Mouse (Mus musculus): ENCODE measurements around the gene Coch.
"Not testable (repeated sequence)": the region's sequence is repeated elsewhere in the genome, so short reads cannot be mapped to it uniquely, and the experiment has no call there.

Coch gene

GRCm38 (mm10) chr12:51593229-51594029, at the start of gene Coch:
Gene Coch, plus strand, starts transcription at chr12:51593341.
- no peak for DNase-seq (ENCODE audit: low read depth, low spot score)

- no peak for DNase-seq (ENCODE audit: low read depth, low spot score)
Observed at GRCm38 (mm10) chr12:51543402-51543960, 49.7 kb upstream of the Coch start.

DNA sequence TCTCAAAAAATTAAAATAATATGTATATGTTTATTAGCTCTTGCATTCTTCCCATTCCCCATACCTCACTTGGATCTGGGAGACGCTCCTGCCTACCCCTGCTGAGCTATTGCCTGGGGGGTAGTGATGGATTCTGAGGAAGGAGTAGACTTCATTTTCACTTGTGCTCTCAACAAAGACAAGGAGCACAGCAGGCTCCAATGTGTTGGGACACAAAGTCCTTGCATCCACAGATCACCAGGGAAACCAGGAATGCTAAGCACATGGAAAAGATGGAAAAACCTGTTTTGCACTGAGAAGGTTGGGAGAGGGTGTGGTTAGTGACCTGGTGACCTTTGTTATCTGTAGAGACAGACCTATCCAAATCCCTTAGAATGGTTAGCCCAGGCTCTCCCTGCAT, 38.1 kb upstream of the Coch start:
- DNase-seq (ENCODE audit: low read depth, low spot score) = no peak

DNA sequence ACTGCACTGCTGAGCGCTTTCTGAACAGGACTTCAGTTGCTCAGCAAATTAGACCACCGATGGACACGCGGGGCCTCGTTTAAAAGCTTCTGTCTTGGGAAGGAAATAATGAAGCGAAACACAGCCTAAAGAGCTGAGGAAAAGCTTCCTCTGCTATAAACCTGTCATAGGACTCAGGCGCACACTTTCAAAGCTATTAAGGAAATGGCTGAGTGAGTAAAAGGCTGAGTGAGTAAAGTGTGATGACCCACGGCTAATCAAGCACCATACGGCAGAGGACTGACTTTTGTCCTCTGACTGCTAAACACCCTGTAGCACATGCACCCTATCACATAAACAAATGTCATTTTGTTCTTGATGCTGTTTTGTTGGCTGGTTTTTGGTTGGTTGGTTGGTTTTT, 31.7 kb upstream of the Coch start:
- DNase-seq (ENCODE audit: low read depth, low spot score) = no peak

DNA sequence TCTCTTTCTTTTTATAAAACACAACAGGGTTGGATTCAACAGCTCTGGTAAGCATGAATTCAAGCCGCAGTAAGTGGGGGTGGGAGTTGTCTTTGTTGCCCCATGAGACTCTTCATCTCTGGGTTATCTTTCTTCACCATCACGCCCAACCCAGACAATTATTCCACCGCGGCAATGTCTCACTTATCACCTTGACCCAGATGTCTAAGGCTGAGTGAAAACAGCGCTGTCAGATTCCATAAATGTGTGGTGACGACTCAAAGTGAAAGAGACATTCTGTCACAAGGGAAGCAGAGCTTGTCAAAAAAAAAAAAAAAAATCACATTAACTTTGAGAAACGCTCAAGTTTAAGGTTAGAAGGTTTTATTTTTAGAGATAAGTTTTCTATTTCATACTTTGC, 25.9 kb upstream of the Coch start:
- no peak for DNase-seq (ENCODE audit: low read depth, low spot score)

DNA sequence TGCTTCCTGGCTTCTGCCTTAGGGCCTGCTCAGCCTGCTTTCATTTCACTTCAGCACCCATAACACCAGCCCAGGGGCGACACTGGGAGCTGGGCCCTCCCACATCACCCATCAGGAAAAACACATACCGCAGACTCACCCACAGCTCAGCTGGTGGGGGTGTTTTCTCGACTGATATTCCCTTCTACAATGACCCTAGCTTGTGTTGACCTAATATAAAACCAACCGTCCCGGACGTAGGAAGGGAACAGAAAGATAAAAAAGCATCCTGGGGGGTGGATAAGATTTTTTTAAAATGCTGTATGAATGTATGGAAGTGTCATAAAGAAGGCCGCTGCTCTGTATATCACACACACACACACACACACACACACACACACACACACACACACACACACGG, 23.7 kb upstream of the Coch start:
- no peak for DNase-seq (ENCODE audit: low read depth, low spot score)

DNA sequence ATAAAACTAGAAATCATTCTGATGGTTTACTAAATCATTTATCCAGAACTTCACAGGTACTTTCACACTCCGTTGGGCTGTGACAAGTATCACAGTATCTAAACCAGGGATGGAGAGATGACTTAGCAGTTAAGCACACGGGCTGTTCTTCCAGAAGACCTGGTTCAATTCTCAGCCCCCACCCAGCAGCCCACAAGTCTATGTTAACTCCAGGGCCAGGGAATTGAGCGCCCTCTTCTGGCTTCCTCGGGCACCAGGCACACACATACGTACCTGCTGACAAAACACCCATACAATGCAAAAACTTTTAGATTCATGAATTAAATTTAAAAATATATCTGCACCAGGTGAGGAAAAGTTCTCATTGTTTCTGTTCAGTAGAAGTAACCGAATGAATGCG, 23.2 kb upstream of the Coch start:
- DNase-seq (ENCODE audit: low read depth, low spot score) = no peak

DNA sequence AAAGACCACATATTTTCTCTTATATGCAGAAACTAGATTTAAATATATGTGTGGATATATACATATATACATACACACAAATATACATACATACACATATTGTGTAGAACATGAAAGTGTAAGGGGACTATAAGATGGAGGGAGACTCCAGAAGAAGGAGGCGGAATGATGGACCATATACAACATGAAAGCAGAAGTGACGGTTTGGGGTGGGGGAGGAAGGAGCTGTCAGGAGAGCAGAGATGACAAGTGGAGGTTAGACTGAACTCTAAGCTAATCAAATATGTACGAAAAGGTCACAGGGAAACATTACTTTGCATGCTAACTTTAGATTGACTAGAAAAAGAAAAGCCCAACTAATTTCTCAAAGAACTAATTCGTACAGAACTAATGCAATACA, 20.5 kb upstream of the Coch start:
- no peak for DNase-seq (ENCODE audit: low read depth, low spot score)

- not testable (repeated sequence) for DNase-seq (ENCODE audit: low read depth, low spot score)
Observed at GRCm38 (mm10) chr12:51577816-51578215, 15.3 kb upstream of the Coch start.

- DNase-seq (ENCODE audit: low read depth, low spot score) = no peak
Observed at GRCm38 (mm10) chr12:51589263-51589662, 3.9 kb upstream of the Coch start.

- DNase-seq (ENCODE audit: low read depth, low spot score) = no peak
Observed at GRCm38 (mm10) chr12:51591921-51592320, 1.2 kb upstream of the Coch start.

- DNase-seq (ENCODE audit: low read depth, low spot score) = no peak
Observed at GRCm38 (mm10) chr12:51592888-51593228, 283 bp upstream of the Coch start.

DNA sequence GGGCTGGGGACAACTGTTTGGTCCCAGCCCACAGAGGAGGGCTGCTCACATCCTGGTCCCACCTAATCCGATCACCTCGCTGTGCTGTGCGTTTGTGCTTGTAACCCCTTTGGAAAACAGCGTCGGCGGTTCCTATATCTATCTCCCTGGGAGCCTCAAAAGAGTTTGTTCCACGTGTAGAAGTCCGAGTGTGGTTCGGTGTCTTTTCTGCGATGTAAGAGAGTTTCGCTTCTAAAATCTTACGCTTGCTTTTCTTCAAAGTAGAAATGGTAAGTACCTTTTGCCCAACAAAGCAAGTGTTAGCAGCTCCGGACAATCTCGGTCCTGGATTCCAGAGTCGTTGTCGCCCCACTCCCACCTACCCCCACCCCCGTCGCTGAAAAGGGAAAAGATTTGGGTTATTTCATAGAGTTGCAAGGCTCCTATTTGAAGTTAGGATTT, 909 bp downstream of the Coch start:
- DNase-seq (ENCODE audit: low read depth, low spot score) = no peak

- DNase-seq (ENCODE audit: low read depth, low spot score) = no peak
Observed at GRCm38 (mm10) chr12:51603306-51603705, 10.2 kb downstream of the Coch start.

DNA sequence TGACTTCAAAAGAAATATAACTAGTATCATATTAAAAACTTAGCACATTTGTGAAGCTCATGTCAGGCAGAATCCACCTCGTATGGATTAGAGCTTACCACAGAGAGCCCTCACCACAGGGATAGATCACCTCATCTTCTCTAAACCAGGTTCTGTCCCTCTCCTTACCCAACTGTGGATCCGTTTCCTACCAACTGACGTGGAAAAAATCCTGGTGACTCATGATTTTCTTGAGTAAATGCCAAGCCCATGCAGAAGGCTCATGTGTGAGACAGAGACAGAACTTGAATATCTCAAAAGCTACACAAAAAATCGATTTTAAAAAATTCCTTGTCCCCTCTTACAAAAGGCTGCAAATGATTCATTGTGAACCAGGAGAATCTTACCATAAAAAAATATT, 13.0 kb downstream of the Coch start:
- DNase-seq (ENCODE audit: low read depth, low spot score) = no peak

DNA sequence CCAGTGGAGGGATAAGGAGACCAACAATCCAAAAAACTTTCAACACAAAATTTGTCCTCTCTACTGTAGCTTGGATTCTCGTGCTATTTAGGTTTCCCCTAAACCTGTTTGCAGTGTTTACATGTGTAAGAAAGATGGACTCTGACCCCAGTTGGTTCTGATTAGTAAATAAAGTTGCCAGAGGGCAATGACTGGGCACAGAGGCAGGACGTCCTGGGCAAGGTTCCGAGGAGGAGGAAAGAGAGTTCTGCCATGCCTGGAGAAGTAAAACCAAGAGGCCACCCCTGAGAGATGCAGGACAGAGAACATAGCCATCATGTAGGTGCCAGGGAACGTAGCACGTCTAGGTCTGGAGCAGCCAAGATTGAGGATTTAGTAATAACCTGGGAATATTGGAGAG, 19.2 kb downstream of the Coch start:
- DNase-seq (ENCODE audit: low read depth, low spot score) = no peak

DNA sequence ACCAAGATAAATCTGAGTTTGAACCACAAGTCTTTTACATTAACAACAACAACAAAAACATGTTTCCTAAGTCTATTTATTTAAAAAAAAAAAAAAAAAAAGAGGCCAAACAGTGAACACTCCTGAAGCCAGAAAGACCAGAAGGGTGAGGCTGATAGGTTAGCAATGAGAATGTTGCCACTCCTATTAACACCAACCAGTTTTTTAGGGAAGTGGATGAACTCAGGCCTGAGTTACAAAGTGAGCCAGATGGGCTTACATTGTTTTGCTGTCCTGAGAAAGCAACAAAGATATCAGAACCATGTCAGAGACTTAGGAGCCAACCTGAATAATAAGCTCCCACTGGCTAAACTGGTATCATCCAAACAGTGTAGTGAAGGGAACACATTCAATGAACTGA, 27.4 kb downstream of the Coch start:
- no peak for DNase-seq (ENCODE audit: low read depth, low spot score)

- no peak for DNase-seq (ENCODE audit: low read depth, low spot score)
Observed at GRCm38 (mm10) chr12:51621161-51621560, 28.0 kb downstream of the Coch start.

- peak; percentile 17 for DNase-seq (ENCODE audit: low read depth, low spot score)
Observed at GRCm38 (mm10) chr12:51622670-51623365, 29.7 kb downstream of the Coch start.

GRCm38 (mm10) chr12:51623366-51623694, 30.2 kb downstream of the Coch start:
- DNase-seq (ENCODE audit: low read depth, low spot score) = no peak

- DNase-seq (ENCODE audit: low read depth, low spot score) = no peak
Observed at GRCm38 (mm10) chr12:51633481-51633880, 40.3 kb downstream of the Coch start.

- DNase-seq (ENCODE audit: low read depth, low spot score) = no peak
Observed at GRCm38 (mm10) chr12:51636260-51636659, 43.1 kb downstream of the Coch start.
